Mouse (Mus musculus): ENCODE data around the gene Shd.
A peak's percentile ranks its signal among the peaks of the same experiment; 100 is the strongest.
"Not testable (repeated sequence)": the region's sequence is repeated elsewhere in the genome, so short reads cannot be mapped to it uniquely, and the experiment has no call there.

Shd gene

GRCm38 (mm10) chr17:55969966-55970891 lies at the start of gene Shd:
Gene Shd (plus strand): TSS chr17:55970467.
- peak; percentile 87 to 89 for DNase-seq

- peak; percentile 88 to 90 for DNase-seq
Measured at GRCm38 (mm10) chr17:55931553-55932502, 38.4 kb upstream of the Shd start.

- DNase-seq, result no peak
Measured at GRCm38 (mm10) chr17:55932635-55933034, 37.6 kb upstream of the Shd start.

- DNase-seq, result no peak
Measured at GRCm38 (mm10) chr17:55933191-55933590, 37.1 kb upstream of the Shd start.

GRCm38 (mm10) chr17:55944387-55944865 lies 25.8 kb upstream of the Shd start:
- not testable (repeated sequence) for DNase-seq

- DNase-seq, result peak; percentile 93 to 95
Measured at GRCm38 (mm10) chr17:55944866-55945682, 25.2 kb upstream of the Shd start.

- DNase-seq, result no peak
Measured at GRCm38 (mm10) chr17:55945696-55946095, 24.6 kb upstream of the Shd start.

- DNase-seq, result no peak
Measured at GRCm38 (mm10) chr17:55948647-55949046, 21.6 kb upstream of the Shd start.

- no peak for DNase-seq
Measured at GRCm38 (mm10) chr17:55949400-55949799, 20.9 kb upstream of the Shd start, which contains the start of gene Zfp119b. Gene Zfp119b (minus strand): TSS chr17:55949500.

- no peak for DNase-seq
Measured at GRCm38 (mm10) chr17:55950601-55951000, 19.7 kb upstream of the Shd start.

GRCm38 (mm10) chr17:55952041-55952440 lies 18.2 kb upstream of the Shd start:
- no peak for DNase-seq

- no peak for DNase-seq
Measured at GRCm38 (mm10) chr17:55952447-55953027, 17.7 kb upstream of the Shd start, which contains the start of gene Ebi3. Gene Ebi3 (plus strand): TSS chr17:55952640.

GRCm38 (mm10) chr17:55953751-55954150 lies 16.5 kb upstream of the Shd start:
- DNase-seq, result no peak

- DNase-seq, result no peak
Measured at GRCm38 (mm10) chr17:55954229-55954628, 16.0 kb upstream of the Shd start.

GRCm38 (mm10) chr17:55956129-55956528 lies 14.1 kb upstream of the Shd start:
- peak; percentile 94 to 96 for DNase-seq

GRCm38 (mm10) chr17:55956591-55956990 lies 13.7 kb upstream of the Shd start:
- no peak for DNase-seq

- peak; percentile 90 to 91 for DNase-seq
Measured at GRCm38 (mm10) chr17:55957168-55957567, 13.1 kb upstream of the Shd start.

- no peak for DNase-seq
Measured at GRCm38 (mm10) chr17:55957726-55958583, 12.3 kb upstream of the Shd start.

- no peak for DNase-seq
Measured at GRCm38 (mm10) chr17:55958584-55958886, 11.7 kb upstream of the Shd start.

GRCm38 (mm10) chr17:55958918-55959728 lies 11.1 kb upstream of the Shd start, which contains the start of gene Yju2:
Gene Yju2 (plus strand): TSS chr17:55959099.
- peak; percentile 94 to 95 for DNase-seq
